Mouse (Mus musculus): ENCODE data around the gene Pappa2.

Pappa2 gene

GRCm38 (mm10) chr1:158897339-158897738, 83.0 kb downstream of the Pappa2 start:
- no peak for DNase-seq (ENCODE audit: low spot score)

GRCm38 (mm10) chr1:158894441-158894840, 85.8 kb downstream of the Pappa2 start:
- DNase-seq (ENCODE audit: low spot score), result no peak

GRCm38 (mm10) chr1:158875487-158875886, 104.8 kb downstream of the Pappa2 start:
- no peak for DNase-seq (ENCODE audit: low spot score)

- DNase-seq (ENCODE audit: low spot score), result no peak
Observed at GRCm38 (mm10) chr1:158874552-158875077, 105.7 kb downstream of the Pappa2 start.

- DNase-seq (ENCODE audit: low spot score), result no peak
Observed at GRCm38 (mm10) chr1:158873631-158874030, 106.7 kb downstream of the Pappa2 start.

- DNase-seq (ENCODE audit: low spot score), result no peak
Observed at GRCm38 (mm10) chr1:158871401-158871800, 108.9 kb downstream of the Pappa2 start.

- DNase-seq (ENCODE audit: low spot score), result no peak
Observed at GRCm38 (mm10) chr1:158860190-158860589, 120.1 kb downstream of the Pappa2 start.

- no peak for DNase-seq (ENCODE audit: low spot score)
Observed at GRCm38 (mm10) chr1:158853936-158854882, 126.1 kb downstream of the Pappa2 start.

- no peak for DNase-seq (ENCODE audit: low spot score)
Observed at GRCm38 (mm10) chr1:158852836-158853567, 127.3 kb downstream of the Pappa2 start.

GRCm38 (mm10) chr1:158850459-158850858, 129.8 kb downstream of the Pappa2 start:
- DNase-seq (ENCODE audit: low spot score), result no peak

- no peak for DNase-seq (ENCODE audit: low spot score)
Observed at GRCm38 (mm10) chr1:158844604-158845003, 135.7 kb downstream of the Pappa2 start.

GRCm38 (mm10) chr1:158837151-158837550, 143.1 kb downstream of the Pappa2 start:
- no peak for DNase-seq (ENCODE audit: low spot score)

GRCm38 (mm10) chr1:158830152-158830551, 150.1 kb downstream of the Pappa2 start:
- no peak for DNase-seq (ENCODE audit: low spot score)

GRCm38 (mm10) chr1:158827931-158828330, 152.4 kb downstream of the Pappa2 start:
- no peak for DNase-seq (ENCODE audit: low spot score)

- no peak for DNase-seq (ENCODE audit: low spot score)
Observed at GRCm38 (mm10) chr1:158819676-158820075, 160.6 kb downstream of the Pappa2 start.

GRCm38 (mm10) chr1:158816479-158816878, 163.8 kb downstream of the Pappa2 start:
- DNase-seq (ENCODE audit: low spot score), result no peak

- DNase-seq (ENCODE audit: low spot score), result no peak
Observed at GRCm38 (mm10) chr1:158811887-158812286, 168.4 kb downstream of the Pappa2 start.

GRCm38 (mm10) chr1:158775486-158775885, 204.8 kb downstream of the Pappa2 start:
- no peak for DNase-seq (ENCODE audit: low spot score)

GRCm38 (mm10) chr1:158773102-158773501, 207.2 kb downstream of the Pappa2 start:
- DNase-seq (ENCODE audit: low spot score), result no peak

- no peak for DNase-seq (ENCODE audit: low spot score)
Observed at GRCm38 (mm10) chr1:158770756-158771155, 209.5 kb downstream of the Pappa2 start.

- no peak for DNase-seq (ENCODE audit: low spot score)
Observed at GRCm38 (mm10) chr1:158770036-158770655, 210.1 kb downstream of the Pappa2 start.

GRCm38 (mm10) chr1:158765842-158766241, 214.4 kb downstream of the Pappa2 start:
- no peak for DNase-seq (ENCODE audit: low spot score)
